Mouse (Mus musculus): ENCODE results near the gene Kcnh2. TPM values are rescaled to one million over a fixed set of nuclear protein-coding genes. Genes with fewer than 3 reads are reported as not detected.

Gene Kcnh2
- polyA plus RNA-seq, 1 experiment from 2014 or later: 0.12 TPM

DNA sequence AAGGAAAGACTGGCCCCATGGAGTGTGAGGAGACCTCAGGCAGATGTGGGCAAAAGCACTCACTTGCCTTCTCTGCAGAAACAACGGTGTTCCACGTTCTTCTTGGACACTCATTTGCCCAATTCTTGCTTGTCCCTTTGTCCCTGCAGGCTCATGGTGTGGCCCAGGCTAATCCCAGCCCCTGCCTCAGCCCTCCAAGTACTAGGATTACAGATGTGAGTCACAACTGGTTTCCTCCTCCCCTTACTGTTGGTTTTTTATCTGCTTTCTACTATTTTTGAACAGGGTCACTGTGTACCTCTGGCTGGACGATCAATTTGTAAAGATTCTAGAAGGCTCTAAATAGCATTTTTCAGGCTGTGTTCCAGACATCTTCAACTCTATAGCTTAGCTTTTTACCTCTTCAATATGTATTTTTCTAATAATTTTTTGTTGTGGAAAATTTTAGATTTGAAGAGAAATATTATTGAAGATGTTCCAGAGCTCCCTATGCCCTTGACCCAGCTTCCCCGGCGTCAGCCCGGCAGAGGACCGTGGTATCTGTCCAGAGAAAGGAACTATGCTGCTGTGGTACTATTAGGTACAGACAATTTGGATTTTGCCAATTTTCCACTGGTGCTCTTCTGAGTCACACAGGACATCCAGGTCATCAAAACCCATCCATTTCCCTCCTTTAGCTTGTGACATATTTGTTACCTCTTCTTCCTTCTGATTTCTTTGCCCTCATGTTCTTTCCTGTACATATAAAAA lies 65.0 kb downstream of the Kcnh2 start:
- DNase-seq (ENCODE audit: low read depth, low spot score) (no peak), ATAC-seq (no peak)
- CTCF ChIA-PET: interaction anchor here (0.7 kb wide), 1 partner anchor 25 kb away, joined by 3 read pairs; no protein-coding TSS in a partner anchor
- POLR2A ChIA-PET: no interaction called here
- no peak for TF ChIP-seq CTCF (IDR thresholded peaks at IDR 0.05)
- H3K27me3 ChIP-seq: no peaks in the 10 kb centered on the region
- in situ Hi-C loops (cut with MboI; ENCODE audit: low pct_unique_long_range_greater_than_20kb): no loop called here

GRCm38 (mm10) chr5:24284145-24284544 lies 67.3 kb downstream of the Kcnh2 start:
- POLR2A ChIA-PET: no interaction called here
- no peak for TF ChIP-seq CTCF (IDR thresholded peaks at IDR 0.05)
- no peak for ATAC-seq
- CTCF ChIA-PET: no interaction called here
- in situ Hi-C loops (cut with MboI; ENCODE audit: low pct_unique_long_range_greater_than_20kb): no loop called here
- no peak for DNase-seq (ENCODE audit: low read depth, low spot score)
- H3K27me3 ChIP-seq: no peaks in the 10 kb centered on the region

GRCm38 (mm10) chr5:24283181-24283580 lies 68.2 kb downstream of the Kcnh2 start:
- TF ChIP-seq CTCF (IDR thresholded peaks at IDR 0.05): no peak
- POLR2A ChIA-PET: no interaction called here
- ATAC-seq: no peak
- in situ Hi-C loops (cut with MboI; ENCODE audit: low pct_unique_long_range_greater_than_20kb): no loop called here
- no peak for DNase-seq (ENCODE audit: low read depth, low spot score)
- no peaks in the 10 kb centered on the region for H3K27me3 ChIP-seq
- CTCF ChIA-PET: no interaction called here

GRCm38 (mm10) chr5:24280523-24280922 lies 70.9 kb downstream of the Kcnh2 start:
- CTCF ChIA-PET: interaction anchor here (1.5 kb wide), 1 partner anchor 20 kb away, joined by 4 read pairs; no protein-coding TSS in a partner anchor
- ATAC-seq: no peak

DNA sequence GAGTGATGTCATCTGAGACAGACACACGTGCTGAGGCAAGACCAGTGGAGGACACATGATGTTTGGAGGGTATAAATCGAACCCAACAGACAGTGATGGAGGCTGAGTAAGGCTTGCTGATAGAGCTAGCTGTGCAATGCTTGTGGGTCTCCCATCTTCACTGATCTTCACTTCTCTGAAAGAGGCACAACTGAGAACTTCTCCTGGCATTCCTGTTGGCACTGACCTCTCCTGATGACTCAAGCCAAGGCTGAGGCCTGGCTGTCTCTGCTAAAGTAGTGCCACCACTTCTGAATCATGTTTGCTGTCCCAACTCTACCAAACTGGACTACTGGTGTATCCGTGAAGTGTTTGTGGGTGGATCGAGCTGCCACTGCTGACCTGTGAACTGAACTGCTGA lies 71.9 kb downstream of the Kcnh2 start:
- CTCF ChIA-PET: no interaction called here
- in situ Hi-C loops (cut with MboI; ENCODE audit: low pct_unique_long_range_greater_than_20kb): no loop called here
- H3K27me3 ChIP-seq: peaks cover 5% of the 10 kb centered on the region
- TF ChIP-seq CTCF (IDR thresholded peaks at IDR 0.05): no peak
- ATAC-seq: no peak
- DNase-seq (ENCODE audit: low read depth, low spot score): no peak
- POLR2A ChIA-PET: no interaction called here

More at GRCm38 (mm10) chr5:24280523-24280922, 70.9 kb downstream of the Kcnh2 start:
- peaks cover 2% of the 10 kb centered on the region for H3K27me3 ChIP-seq
- in situ Hi-C loops (cut with MboI; ENCODE audit: low pct_unique_long_range_greater_than_20kb): no loop called here
- no peak for DNase-seq (ENCODE audit: low read depth, low spot score)
- POLR2A ChIA-PET: no interaction called here
- no peak for TF ChIP-seq CTCF (IDR thresholded peaks at IDR 0.05)

GRCm38 (mm10) chr5:24278206-24278605 lies 73.2 kb downstream of the Kcnh2 start:
- in situ Hi-C loops (cut with MboI; ENCODE audit: low pct_unique_long_range_greater_than_20kb): no loop called here
- no peak for DNase-seq (ENCODE audit: low read depth, low spot score)
- no peak for TF ChIP-seq CTCF (IDR thresholded peaks at IDR 0.05)

DNA sequence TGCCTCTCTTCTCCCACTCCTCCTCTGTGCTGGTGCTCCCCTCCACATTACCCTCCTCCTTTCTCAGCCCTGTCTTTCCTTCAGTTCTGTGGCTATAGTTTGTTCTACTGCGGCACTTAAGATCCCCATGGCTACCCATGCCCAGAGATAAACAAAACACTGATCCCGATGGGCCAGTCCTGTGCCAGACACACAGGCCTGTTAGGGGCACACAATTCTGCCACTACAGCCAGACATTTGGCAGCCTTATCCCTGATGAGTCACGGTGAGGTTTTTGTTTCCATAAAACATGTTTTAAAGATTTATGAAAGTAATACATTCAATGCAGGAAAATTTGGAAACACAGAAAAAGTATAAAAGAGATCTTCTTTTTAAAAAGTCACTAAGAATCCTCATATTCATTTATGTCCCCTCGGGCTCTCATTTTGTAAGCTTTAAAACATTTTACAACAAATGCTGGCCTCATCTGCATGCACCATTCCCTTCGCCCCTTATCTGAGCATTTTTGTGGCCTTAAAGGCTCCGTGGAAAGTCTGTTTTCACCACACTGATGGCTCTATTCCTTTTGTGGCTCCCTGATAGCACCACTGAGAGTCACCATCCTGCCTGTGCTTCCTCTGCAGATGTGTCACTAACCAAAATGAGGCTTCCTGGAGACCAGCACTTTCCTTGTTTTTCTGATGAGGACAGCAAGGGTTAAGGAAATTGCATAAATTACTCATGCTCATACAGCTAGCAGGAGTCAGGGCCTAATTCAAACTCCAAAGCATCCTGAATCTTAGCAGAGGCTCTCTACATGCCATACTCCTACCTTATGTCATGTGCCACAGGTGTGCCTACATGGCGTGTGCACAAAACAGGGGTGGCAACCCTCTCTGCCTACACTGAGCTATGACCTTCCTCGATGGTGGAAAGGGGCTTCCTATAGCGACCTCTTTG lies 77.5 kb downstream of the Kcnh2 start:
- DNase-seq (ENCODE audit: low read depth, low spot score): no peak
- ATAC-seq: no peak
- in situ Hi-C loops (cut with MboI; ENCODE audit: low pct_unique_long_range_greater_than_20kb): no loop called here
- H3K27me3 ChIP-seq: peaks cover 5% of the 10 kb centered on the region
- CTCF ChIA-PET: interaction anchor here (1.1 to 1.5 kb wide), 2 partner anchors 61 to 87 kb away, joined by 3 to 4 read pairs; no protein-coding TSS in a partner anchor
- POLR2A ChIA-PET: no interaction called here
- TF ChIP-seq CTCF (IDR thresholded peaks at IDR 0.05): no peak

More at GRCm38 (mm10) chr5:24278206-24278605, 73.2 kb downstream of the Kcnh2 start:
- ATAC-seq: no peak
- peaks cover 5% of the 10 kb centered on the region for H3K27me3 ChIP-seq
- CTCF ChIA-PET: interaction anchor here (0.7 to 2.3 kb wide), 3 partner anchors 11 to 80 kb away, joined by 3 to 6 read pairs (median 3); no protein-coding TSS in a partner anchor
- POLR2A ChIA-PET: no interaction called here

DNA sequence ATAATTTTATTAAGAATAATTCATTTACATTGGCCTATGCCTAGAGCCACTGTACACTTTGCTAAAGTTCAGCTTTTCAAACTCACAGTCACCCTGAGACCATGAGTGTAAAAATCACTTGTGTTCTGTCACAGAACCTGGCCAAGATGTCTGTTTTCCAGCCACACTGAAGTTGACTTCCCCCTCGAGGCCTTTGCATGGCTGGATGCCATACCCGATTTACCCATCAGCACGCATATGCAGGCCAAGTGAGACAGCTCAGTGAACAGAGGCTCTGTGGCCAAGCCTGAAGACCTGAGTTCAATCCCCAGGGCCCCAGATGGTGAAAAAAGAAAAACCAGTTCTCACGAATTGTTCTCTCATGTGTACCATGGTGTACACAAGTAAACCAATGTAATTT lies 80.5 kb downstream of the Kcnh2 start:
- ChIA-PET CTCF (interaction anchor here (1.1 kb wide), 1 partner anchor 10 kb away, joined by 3 read pairs; no protein-coding TSS in a partner anchor), POLR2A (no interaction called here)
- ATAC-seq: no peak
- DNase-seq (ENCODE audit: low read depth, low spot score): no peak
- in situ Hi-C loops (cut with MboI; ENCODE audit: low pct_unique_long_range_greater_than_20kb): no loop called here
- H3K27me3 ChIP-seq: peaks cover 5% of the 10 kb centered on the region
- no peak for TF ChIP-seq CTCF (IDR thresholded peaks at IDR 0.05)

Other genes starting within 250 kb of the Kcnh2 start
- 9.0 TPM for gene Nupl2, start 186.6 kb downstream of the Kcnh2 start, polyA plus RNA-seq (2021)
- 0.06 TPM for gene Nos3, start 13.2 kb upstream of the Kcnh2 start, polyA plus RNA-seq (2021)
- 0.51 TPM for gene Atg9b, start 40.5 kb upstream of the Kcnh2 start, polyA plus RNA-seq (2021)
- gene Abcb8, start 42.1 kb upstream of the Kcnh2 start, polyA plus RNA-seq (2021): 67.6 TPM
- gene Asic3, start 61.8 kb upstream of the Kcnh2 start, polyA plus RNA-seq (2021): 2.6 TPM
- gene Cdk5, start 71.9 kb upstream of the Kcnh2 start, polyA plus RNA-seq (2021): 182 TPM
- gene Slc4a2, start 72.2 kb upstream of the Kcnh2 start, polyA plus RNA-seq (2021): 221 TPM
- 190 TPM for gene Fastk, start 93.7 kb upstream of the Kcnh2 start, polyA plus RNA-seq (2021)
- gene Tmub1, start 96.2 kb upstream of the Kcnh2 start, polyA plus RNA-seq (2021): 26.4 TPM
- 116 TPM for gene Agap3, start 100.6 kb upstream of the Kcnh2 start, polyA plus RNA-seq (2021)
- not detected for gene Gbx1, start 175.6 kb upstream of the Kcnh2 start, polyA plus RNA-seq (2021)
- not detected for gene Asb10, start 189.4 kb upstream of the Kcnh2 start, polyA plus RNA-seq (2021)
- not detected for gene 4931409K22Rik, start 205.2 kb upstream of the Kcnh2 start, polyA plus RNA-seq (2021)
- 110 TPM for gene Abcf2, start 225.9 kb upstream of the Kcnh2 start, polyA plus RNA-seq (2021)
- 52.0 TPM for gene Chpf2, start 235.1 kb upstream of the Kcnh2 start, polyA plus RNA-seq (2021)

Data from Patski (cell line).